In the genomic region with DNA sequence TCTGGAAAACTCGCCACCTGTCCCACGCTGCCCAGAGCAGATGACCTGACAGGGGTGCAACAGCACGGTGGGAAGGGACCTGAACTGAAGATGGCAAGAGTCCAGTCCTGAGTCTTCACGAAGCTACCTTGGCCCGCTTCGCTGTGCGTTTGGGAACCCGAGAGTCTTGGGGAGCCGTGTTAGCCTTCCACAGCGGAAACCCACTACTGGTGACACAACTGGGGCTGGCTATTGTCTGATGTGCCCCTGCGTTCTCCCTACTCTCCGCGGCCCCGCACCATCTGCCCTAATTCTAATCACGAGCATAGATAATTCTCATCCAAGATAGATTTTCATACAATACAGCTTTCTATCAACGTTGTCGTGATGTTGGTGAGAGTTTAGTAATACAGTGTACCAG, we compare ENCODE assay signal across 8 mouse cellular contexts. TPM values are rescaled to one million over a fixed set of nuclear protein-coding genes. Genes with fewer than 3 reads are reported as not detected.
DNase-seq lines count a peak whose midpoint lies in the region; ATAC-seq and TF ChIP-seq lines count a peak whose summit lies in the region.

No protein-coding gene starts in this region.

- peaks cover 6% of the 10 kb centered on the region; the same call in 1 of the 2 replicates for H3K27me3 ChIP-seq in heart, embryonic 11.5 days (ENCODE audit: control insufficient read depth, insufficient read depth, low read length)
- no peaks in the 10 kb centered on the region for H3K27me3 ChIP-seq in G1E (ENCODE audit: insufficient read depth, low read length)
- peaks cover 6% of the 10 kb centered on the region; the same call in 1 of the 2 replicates for H3K27me3 ChIP-seq in hindbrain, embryonic 12.5 days
- peaks cover 22% of the 10 kb centered on the region for H3K27me3 ChIP-seq in midbrain, embryonic 10.5 days (ENCODE audit: low read depth, poor library complexity, severe bottlenecking)

- H3K9me3 ChIP-seq in heart, embryonic 11.5 days (replicated peaks; ENCODE audit: control insufficient read depth, low read length) = no peaks in the 10 kb centered on the region
- H3K9me3 ChIP-seq in G1E (replicated peaks) = no peaks in the 10 kb centered on the region
- H3K9me3 ChIP-seq in hindbrain, embryonic 12.5 days (replicated peaks) = no peaks in the 10 kb centered on the region
- H3K9me3 ChIP-seq in midbrain, embryonic 10.5 days (replicated peaks) = no peaks in the 10 kb centered on the region

- peak overlapping the region; percentile 80 for H3K4me2 ChIP-seq in heart, embryonic 11.5 days
- H3K4me2 ChIP-seq in hindbrain, embryonic 12.5 days (replicated peaks) = peak overlapping the region; percentile 85

- H3K4me3 ChIP-seq in heart, embryonic 11.5 days (ENCODE audit: low read depth, low read length) = peak overlapping the region; percentile 57
- peak overlapping the region; percentile 83 for H3K4me3 ChIP-seq in G1E (ENCODE audit: low read depth, low read length)
- H3K4me3 ChIP-seq in hindbrain, embryonic 12.5 days = peak overlapping the region; percentile 67
- peak overlapping the region; percentile 82 for H3K4me3 ChIP-seq in midbrain, embryonic 10.5 days

- DNase-seq in heart, adult 9 months (ENCODE audit: low spot score in 2 of 2) = no peak
- no peak for DNase-seq in G1E (ENCODE audit: low spot score)
- no peak for DNase-seq in midbrain, embryonic 10.5 days (ENCODE audit: low spot score)
- no peak for DNase-seq in gastrocnemius, adult 8-10 months (ENCODE audit: low spot score in 2 of 2)
- no peak for DNase-seq in cerebellum, adult 18-20 months
- DNase-seq in left cerebral cortex, postnatal 14 days (ENCODE audit: low spot score in 2 of 2) = no peak

- intact Hi-C loops in left cerebral cortex, postnatal 14 days (cut with DNase I) = loop anchor here (5.0 kb wide), 1 partner anchor 132 kb away; no protein-coding TSS in a partner anchor

- WGBS in heart, embryonic 11.5 days (ENCODE audit: insufficient replicate concordance) = 19% methylated on average over 17 of the region's 17 CpGs
- 17% methylated on average over 17 of the region's 17 CpGs for WGBS in hindbrain, embryonic 12.5 days
- WGBS in midbrain, embryonic 10.5 days = 21% methylated on average over 17 of the region's 17 CpGs

- peak overlapping the region; percentile 79; the same call in 1 of the 2 replicates for H3K9ac ChIP-seq in heart, embryonic 11.5 days (ENCODE audit: low read depth, low read length)
- peak overlapping the region; percentile 73 for H3K9ac ChIP-seq in hindbrain, embryonic 12.5 days

- no peaks in the 10 kb centered on the region for H3K4me1 ChIP-seq in heart, embryonic 11.5 days (ENCODE audit: control insufficient read depth, insufficient read depth, low read length)
- H3K4me1 ChIP-seq in G1E (ENCODE audit: insufficient read depth, low read depth, low read length) = peaks cover 61% of the 10 kb centered on the region
- peaks cover 10% of the 10 kb centered on the region for H3K4me1 ChIP-seq in hindbrain, embryonic 12.5 days
- peaks cover 25% of the 10 kb centered on the region for H3K4me1 ChIP-seq in midbrain, embryonic 10.5 days

- no peak overlapping the region for H3K27ac ChIP-seq in heart, embryonic 11.5 days (ENCODE audit: low read depth, low read length)
- peak overlapping the region; percentile 81 for H3K27ac ChIP-seq in hindbrain, embryonic 12.5 days
- peak overlapping the region; percentile 89 for H3K27ac ChIP-seq in midbrain, embryonic 10.5 days (replicated peaks)

- H3K36me3 ChIP-seq in heart, embryonic 11.5 days (ENCODE audit: control insufficient read depth, insufficient read depth, low read length) = no peaks in the 10 kb centered on the region
- H3K36me3 ChIP-seq in G1E (replicated peaks) = peaks cover 27% of the 10 kb centered on the region
- H3K36me3 ChIP-seq in hindbrain, embryonic 12.5 days = no peaks in the 10 kb centered on the region
- H3K36me3 ChIP-seq in midbrain, embryonic 10.5 days = no peaks in the 10 kb centered on the region

- TF ChIP-seq CTCF in G1E (IDR thresholded peaks at IDR 0.05; ENCODE audit: low read depth, low read length) = no peak

- ATAC-seq in heart, embryonic 11.5 days (replicated peaks; ENCODE audit: insufficient number of reproducible peaks, low FRiP score, low TSS enrichment) = 0 out of 2 replicates have a peak, but pooled peaks have one; percentile 13
- no peak for ATAC-seq in G1E (ENCODE audit: extremely low read depth, insufficient number of reproducible peaks, low FRiP score, poor library complexity, severe bottlenecking)
- ATAC-seq in hindbrain, embryonic 12.5 days (ENCODE audit: low FRiP score) = peak; percentile 50; the same call in 1 of the 2 replicates

RNA-seq across cellular contexts. Expression of gene Sergef, which starts 0.5 kb away (rescaled TPM):
- polyA plus RNA-seq in heart, embryonic 11.5 days (2014; fragmentation: Nextera tagmentation; extraction: Ambion mirVana) = 10.7 and 11.6 TPM in 2 replicates
- total RNA-seq in G1E (2014; fragmentation: Nextera tagmentation) (13.0 and 14.9 TPM in 2 replicates), G1E (2017) (36.2 and 36.5 TPM in 2 replicates)
- polyA plus RNA-seq in G1E (2012) = 9.5 and 10.9 TPM in 2 replicates
- 18.9 and 20.3 TPM in 2 replicates for polyA plus RNA-seq in hindbrain, embryonic 12.5 days (2016; fragmentation: Nextera tagmentation; extraction: Ambion mirVana)
- 17.6 and 19.6 TPM in 2 replicates for polyA plus RNA-seq in midbrain, embryonic 10.5 days (2016; fragmentation: Nextera tagmentation; extraction: Ambion mirVana)
- 1 to 10 TPM; 1.5 to 3.8 (median 3.1) TPM for total RNA-seq in gastrocnemius, adult 8-10 months (2022)
- 10 to 100 TPM; 57.2 to 66.4 TPM for total RNA-seq in left cerebral cortex, postnatal 14 days (2021)

RNA-seq across cellular contexts. Expression of gene Tph1, which starts 32.3 kb away (rescaled TPM):
- polyA plus RNA-seq in heart, embryonic 11.5 days (2014; fragmentation: Nextera tagmentation; extraction: Ambion mirVana) = not detected in 2 replicates
- total RNA-seq in G1E (2014; fragmentation: Nextera tagmentation) = 171 and 201 TPM in 2 replicates
- 386 and 387 TPM in 2 replicates for total RNA-seq in G1E (2017)
- 2.1 and 3.6 TPM in 2 replicates for polyA plus RNA-seq in G1E (2012)
- 0.12 and 0.83 TPM in 2 replicates for polyA plus RNA-seq in hindbrain, embryonic 12.5 days (2016; fragmentation: Nextera tagmentation; extraction: Ambion mirVana)
- polyA plus RNA-seq in midbrain, embryonic 10.5 days (2016; fragmentation: Nextera tagmentation; extraction: Ambion mirVana) = 0.51 and 0.79 TPM in 2 replicates
- total RNA-seq in gastrocnemius, adult 8-10 months (2022) = under 1 TPM; 0.29 to 0.85 (median 0.39) TPM
- total RNA-seq in left cerebral cortex, postnatal 14 days (2021) = under 1 TPM; 0.27 to 0.31 TPM
